In genomic region chr1:73274480-73274879, GRCm38 (mm10) we compare ENCODE assay signal across 9 mouse cellular contexts.
DNase-seq lines count a peak whose midpoint lies in the region; ATAC-seq and TF ChIP-seq lines count a peak whose summit lies in the region.
"Had no signal": no experiment of that assay in that cellular context is flagged by ENCODE, and none has a peak within 500 bp of the region (broad histone marks: within the 10 kb centered on the region; RNA-seq: fewer than 3 reads in every experiment).

No protein-coding gene starts in this region.

- H3K36me3 ChIP-seq in hindbrain, embryonic 10.5 days, result no peaks in the 10 kb centered on the region
- no peaks in the 10 kb centered on the region for H3K36me3 ChIP-seq in hindbrain, embryonic 12.5 days
- no peaks in the 10 kb centered on the region for H3K36me3 ChIP-seq in ES-Bruce4 (ENCODE audit: control insufficient read depth, insufficient read depth, low read length, poor library complexity, severe bottlenecking)
- H3K36me3 ChIP-seq in midbrain, postnatal 0 days (ENCODE audit: insufficient read depth, low read length), result no peaks in the 10 kb centered on the region
- H3K36me3 ChIP-seq: midbrain, embryonic 12.5 days had no signal

- intact Hi-C loops in heart, postnatal 10 days (cut with DNase I), result loop anchor here (1.0 to 10.0 kb wide), 6 partner anchors 202 to 552 kb away; no protein-coding TSS in a partner anchor

- WGBS in hindbrain, embryonic 10.5 days, result 29% methylated on average over 2 of the region's 2 CpGs
- WGBS in hindbrain, embryonic 12.5 days, result 52% methylated on average over 2 of the region's 2 CpGs
- WGBS in midbrain, postnatal 0 days, result 39% methylated on average over 2 of the region's 2 CpGs

- TF ChIP-seq POLR2A in ES-Bruce4 (IDR thresholded peaks at IDR 0.05; ENCODE audit: insufficient read depth, low read length), result no peak

- no peaks in the 10 kb centered on the region for H3K27me3 ChIP-seq in hindbrain, embryonic 10.5 days (ENCODE audit: insufficient read depth, poor library complexity, severe bottlenecking)
- no peaks in the 10 kb centered on the region for H3K27me3 ChIP-seq in hindbrain, embryonic 12.5 days
- H3K27me3 ChIP-seq in ES-Bruce4 (ENCODE audit: control insufficient read depth, insufficient read depth, low read length, poor library complexity, severe bottlenecking), result no peaks in the 10 kb centered on the region
- no peaks in the 10 kb centered on the region for H3K27me3 ChIP-seq in midbrain, postnatal 0 days (ENCODE audit: insufficient read depth, low read length)
- H3K27me3 ChIP-seq: midbrain, embryonic 12.5 days had no signal

- H3K4me2 ChIP-seq in hindbrain, embryonic 12.5 days (replicated peaks), result no peak overlapping the region
- no peak overlapping the region for H3K4me2 ChIP-seq in midbrain, postnatal 0 days (ENCODE audit: low read depth, low read length, poor library complexity, severe bottlenecking)
- H3K4me2 ChIP-seq: midbrain, embryonic 12.5 days had no signal

- ATAC-seq in hindbrain, embryonic 12.5 days (ENCODE audit: low FRiP score), result no peak
- ATAC-seq in midbrain, postnatal 0 days (ENCODE audit: low FRiP score), result no peak
- ATAC-seq in granulocyte monocyte progenitor cell, adult 5-6 weeks (replicated peaks; ENCODE audit: poor library complexity, severe bottlenecking), result no peak

- DNase-seq in hindbrain, embryonic 10.5 days (ENCODE audit: low spot score), result peak; percentile 22
- peak; percentile 41 for DNase-seq in adrenal gland, postnatal 14 days
- DNase-seq in heart, postnatal 10 days, result peak; percentile 60 to 65
- peak; percentile 61 for DNase-seq in midbrain, postnatal 0 days (ENCODE audit: low spot score)
- no peak for DNase-seq in urinary bladder, postnatal 4 days (ENCODE audit: low spot score in 2 of 2)

- peak; percentile 30 for TF ChIP-seq CTCF in ES-Bruce4 (IDR thresholded peaks at IDR 0.05; ENCODE audit: low read depth, low read length)
- TF ChIP-seq CTCF in midbrain, postnatal 0 days (IDR thresholded peaks at IDR 0.05), result peak; percentile 66

- no peaks in the 10 kb centered on the region for H3K9me3 ChIP-seq in hindbrain, embryonic 10.5 days
- no peaks in the 10 kb centered on the region for H3K9me3 ChIP-seq in hindbrain, embryonic 12.5 days (replicated peaks)
- no peaks in the 10 kb centered on the region for H3K9me3 ChIP-seq in ES-Bruce4 (replicated peaks; ENCODE audit: control insufficient read depth, insufficient read depth, low read length, poor library complexity, severe bottlenecking)
- H3K9me3 ChIP-seq in midbrain, postnatal 0 days (ENCODE audit: low read length), result no peaks in the 10 kb centered on the region
- H3K9me3 ChIP-seq: midbrain, embryonic 12.5 days had no signal

- TF ChIP-seq EP300 in ES-Bruce4 (IDR thresholded peaks at IDR 0.05; ENCODE audit: insufficient read depth, low read depth, low read length), result no peak

- peaks cover 29% of the 10 kb centered on the region for H3K4me1 ChIP-seq in hindbrain, embryonic 10.5 days (replicated peaks)
- peaks cover 13% of the 10 kb centered on the region for H3K4me1 ChIP-seq in hindbrain, embryonic 12.5 days
- no peaks in the 10 kb centered on the region for H3K4me1 ChIP-seq in ES-Bruce4 (ENCODE audit: control insufficient read depth, insufficient read depth, low read length)
- H3K4me1 ChIP-seq in midbrain, postnatal 0 days (ENCODE audit: insufficient read depth, low read length), result no peaks in the 10 kb centered on the region

- no peak overlapping the region for H3K9ac ChIP-seq in hindbrain, embryonic 12.5 days
- no peak overlapping the region for H3K9ac ChIP-seq in ES-Bruce4 (ENCODE audit: low read depth, poor library complexity, severe bottlenecking)
- no peak overlapping the region for H3K9ac ChIP-seq in midbrain, postnatal 0 days (replicated peaks; ENCODE audit: low read length, poor library complexity, severe bottlenecking)
- H3K9ac ChIP-seq: midbrain, embryonic 12.5 days had no signal

- no peak overlapping the region for H3K4me3 ChIP-seq in hindbrain, embryonic 10.5 days
- no peak overlapping the region for H3K4me3 ChIP-seq in hindbrain, embryonic 12.5 days
- H3K4me3 ChIP-seq in ES-Bruce4 (ENCODE audit: low read depth, low read length), result no peak overlapping the region
- no peak overlapping the region for H3K4me3 ChIP-seq in midbrain, postnatal 0 days (ENCODE audit: low read depth, low read length)
- H3K4me3 ChIP-seq: midbrain, embryonic 12.5 days had no signal

- no peak overlapping the region for H3K27ac ChIP-seq in hindbrain, embryonic 10.5 days
- no peak overlapping the region for H3K27ac ChIP-seq in hindbrain, embryonic 12.5 days
- H3K27ac ChIP-seq in ES-Bruce4 (ENCODE audit: insufficient read depth, low read length), result no peak overlapping the region
- H3K27ac ChIP-seq in midbrain, postnatal 0 days (ENCODE audit: low read depth, low read length), result no peak overlapping the region
- H3K27ac ChIP-seq: midbrain, embryonic 12.5 days had no signal

Comparison
In these comparisons a context has a peak if more than half of its experiments do, and no peak if none do; other contexts are left out.
1. DNase-seq: peak in hindbrain, embryonic 10.5 days (single experiment), adrenal gland, postnatal 14 days (single experiment), heart, postnatal 10 days (2 of 2) and midbrain, postnatal 0 days (single experiment); none in urinary bladder, postnatal 4 days (0 of 2).